Mouse (Mus musculus) heart, embryonic 14.5 days (tissue): ENCODE data around the gene Bpifb1. TPM values are rescaled to one million over a fixed set of nuclear protein-coding genes. Genes with fewer than 3 reads are reported as not detected.

Experiments
- ATAC-seq: fragments of 200-750 bp; cut with Nextera tagmentation; 2 replicates; pipeline ENCODE4 v1.8.0; 2017; ENCODE audit warnings: low read depth, moderate TSS enrichment; ENCODE audit not compliant: insufficient number of reproducible peaks, insufficient read depth, low FRiP score
- H3K27ac ChIP-seq, 2 experiments: fragments of 200-500 bp in 1 of 2; fragments of 300-500 bp in 1 of 2; sonication (generic) in 1 of 2; replicated peaks in 1 of 2; 2 replicates each; pipeline ENCODE4 v1.5.1; 2012 to 2014; ENCODE audit warnings: low read depth in 2 of 2, low read length in 2 of 2, control low read depth in 1 of 2, mild to moderate bottlenecking in 1 of 2, mixed read lengths in 1 of 2; ENCODE audit not compliant: control insufficient read depth in 1 of 2, insufficient read depth in 1 of 2
- H3K27me3 ChIP-seq: fragments of 300-500 bp; sonication (generic); 2 replicates; pipeline ENCODE4 v1.6.1; 2014; ENCODE audit warnings: mild to moderate bottlenecking, low read length, control low read depth; ENCODE audit not compliant: control insufficient read depth, insufficient read depth
- H3K36me3 ChIP-seq: fragments of 300-500 bp; sonication (generic); 2 replicates; pipeline ENCODE4 v1.6.1; 2014; ENCODE audit warnings: mild to moderate bottlenecking, control low read depth, low read length, mixed read lengths; ENCODE audit not compliant: control insufficient read depth, insufficient read depth
- H3K4me1 ChIP-seq, 2 experiments: fragments of 200-500 bp in 1 of 2; fragments of 300-500 bp in 1 of 2; sonication (generic) in 1 of 2; 2 replicates each; pipeline ENCODE4 v1.6.1; 2012 to 2014; ENCODE audit warnings: low read length in 2 of 2, control low read depth in 1 of 2, mixed read lengths in 1 of 2; ENCODE audit not compliant: control insufficient read depth in 2 of 2, insufficient read depth in 2 of 2
- H3K4me2 ChIP-seq: fragments of 300-500 bp; sonication (generic); 2 replicates; pipeline ENCODE4 v1.6.1; 2014; ENCODE audit warnings: mild to moderate bottlenecking, low read length
- H3K4me3 ChIP-seq, 2 experiments: fragments of 200-500 bp in 1 of 2; fragments of 300-500 bp in 1 of 2; sonication (generic) in 1 of 2; 2 replicates each; pipeline ENCODE4 v1.5.1; 2012 to 2014; ENCODE audit warnings: low read length in 2 of 2, mild to moderate bottlenecking in 2 of 2, control low read depth in 1 of 2, low read depth in 1 of 2, moderate library complexity in 1 of 2; ENCODE audit not compliant: control insufficient read depth in 1 of 2, insufficient read depth in 1 of 2
- H3K9ac ChIP-seq: fragments of 300-500 bp; sonication (generic); 2 replicates; pipeline ENCODE4 v1.6.1; 2014; ENCODE audit warnings: mild to moderate bottlenecking, low read length
- H3K9me3 ChIP-seq: fragments of 300-500 bp; sonication (generic); 2 replicates; pipeline ENCODE4 v1.6.1; 2016; ENCODE audit warnings: low read length, control low read depth; ENCODE audit not compliant: control insufficient read depth
- WGBS: fragments of 180-500 bp; shearing (Covaris S2); extraction: QIAGEN DNeasy Blood & Tissue Kit; methylation state at CpG from one replicate; pipeline ENCODE4 v1.1.7; 2014; 5-methylcytosine and 5-hydroxymethylcytosine counted together
- polyA plus RNA-seq: library from polyadenylated mRNA; unstranded; fragments of >200 nt; fragmentation: Nextera tagmentation; extraction: Ambion mirVana; gene quantifications from 2 replicates; pipeline ENCODE4 v1.2.1, GENCODE M21; 2014

The Bpifb1 gene
- polyA plus RNA-seq, 1 experiment from 2014 or later: 0.32 TPM

- no peak overlapping the region for H3K9ac ChIP-seq
- H3K4me1 ChIP-seq: peaks cover 18 to 23% of the 10 kb centered on the region in 2 experiments
- H3K9me3 ChIP-seq: no peaks in the 10 kb centered on the region
- no peaks in the 10 kb centered on the region for H3K36me3 ChIP-seq
- H3K4me3 ChIP-seq: no peak overlapping the region
- no peak for ATAC-seq
- WGBS: 50% methylated on average over 2 of the region's 2 CpGs
- H3K27ac ChIP-seq: peak overlapping the region; percentile 36 to 66; a peak in 3 of 4 replicates
- no peak overlapping the region for H3K4me2 ChIP-seq
- no peaks in the 10 kb centered on the region for H3K27me3 ChIP-seq
Measured at GRCm38 (mm10) chr2:154192141-154192540, 1.5 kb downstream of the Bpifb1 start.

GRCm38 (mm10) chr2:154193071-154193470, 2.5 kb downstream of the Bpifb1 start:
- Histone ChIP-seq H3K27me3 (no peaks in the 10 kb centered on the region), H3K9ac (no peak overlapping the region), H3K4me3 (no peak overlapping the region), H3K4me2 (no peak overlapping the region), H3K27ac (no peak overlapping the region), H3K36me3 (no peaks in the 10 kb centered on the region), H3K9me3 (no peaks in the 10 kb centered on the region), H3K4me1 (peaks cover 18 to 20% of the 10 kb centered on the region in 2 experiments)
- no peak for ATAC-seq
- 77% methylated on average over 4 of the region's 4 CpGs for WGBS

DNA sequence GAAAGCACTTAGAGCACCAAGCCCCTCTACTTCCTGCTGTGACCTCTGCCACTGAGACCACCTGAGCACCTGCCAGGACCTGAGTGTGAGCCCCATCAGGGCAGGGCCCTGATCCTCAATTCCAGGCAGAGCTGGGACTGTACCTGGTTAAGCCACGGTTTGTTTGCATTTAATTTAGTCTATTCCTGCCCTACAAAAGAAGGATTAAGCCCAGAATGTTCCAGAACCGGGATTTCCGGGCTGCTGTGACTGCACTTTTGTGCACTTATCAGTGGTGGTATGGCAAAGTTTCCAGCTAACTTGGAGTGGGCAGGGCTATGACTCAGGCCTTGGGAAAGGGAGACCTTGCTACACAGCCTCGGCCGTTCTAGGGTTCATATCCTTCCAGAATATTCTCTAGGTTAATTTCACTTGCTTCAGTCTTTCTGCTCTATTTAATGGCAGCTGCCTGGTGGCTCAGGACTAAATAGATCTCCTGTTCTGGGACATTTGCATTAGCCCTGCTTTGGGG, 3.4 kb downstream of the Bpifb1 start:
- Histone ChIP-seq H3K4me1 (peaks cover 18 to 20% of the 10 kb centered on the region in 2 experiments), H3K9me3 (no peaks in the 10 kb centered on the region), H3K4me2 (no peak overlapping the region), H3K27me3 (no peaks in the 10 kb centered on the region), H3K27ac (no peak overlapping the region), H3K36me3 (no peaks in the 10 kb centered on the region), H3K4me3 (no peak overlapping the region), H3K9ac (no peak overlapping the region)
- no peak for ATAC-seq
- WGBS: 45% methylated on average over 5 of the region's 5 CpGs

- H3K27ac ChIP-seq: no peak overlapping the region
- no peak overlapping the region for H3K4me2 ChIP-seq
- H3K4me1 ChIP-seq: peaks cover 14 to 15% of the 10 kb centered on the region in 2 experiments
- no peaks in the 10 kb centered on the region for H3K27me3 ChIP-seq
- no peak for ATAC-seq
- no peaks in the 10 kb centered on the region for H3K36me3 ChIP-seq
- H3K9ac ChIP-seq: no peak overlapping the region
- H3K9me3 ChIP-seq: no peaks in the 10 kb centered on the region
- H3K4me3 ChIP-seq: no peak overlapping the region
- WGBS: 83% methylated on average over 9 of the region's 9 CpGs
Measured at GRCm38 (mm10) chr2:154197036-154197435, 6.4 kb downstream of the Bpifb1 start.

DNA sequence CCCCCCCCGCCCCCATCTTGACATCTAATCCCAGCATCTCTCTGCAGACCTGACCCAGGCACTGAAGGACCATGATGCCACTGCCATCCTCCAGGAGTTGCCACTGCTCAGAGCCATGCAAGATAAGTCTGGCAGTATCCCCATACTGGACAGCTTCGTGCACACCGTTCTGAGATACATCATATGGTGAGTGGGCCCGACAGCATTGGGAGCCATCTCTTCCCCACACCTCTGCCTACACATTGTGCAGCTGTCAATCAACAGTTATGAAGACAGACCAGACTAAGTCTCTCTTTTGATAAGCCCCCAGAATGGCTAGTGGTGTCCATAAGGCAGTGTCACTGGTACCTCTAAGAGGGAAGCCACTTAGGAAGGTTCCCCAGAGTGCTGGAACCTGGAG, 14.0 kb downstream of the Bpifb1 start:
- Histone ChIP-seq H3K36me3 (no peaks in the 10 kb centered on the region), H3K4me1 (peaks cover 6 to 17% of the 10 kb centered on the region in 2 experiments; a peak in 3 of 4 replicates), H3K27me3 (no peaks in the 10 kb centered on the region), H3K27ac (no peak overlapping the region), H3K4me2 (no peak overlapping the region), H3K4me3 (no peak overlapping the region), H3K9ac (no peak overlapping the region), H3K9me3 (no peaks in the 10 kb centered on the region)
- WGBS: 86% methylated on average over 4 of the region's 4 CpGs
- ATAC-seq: no peak

DNA sequence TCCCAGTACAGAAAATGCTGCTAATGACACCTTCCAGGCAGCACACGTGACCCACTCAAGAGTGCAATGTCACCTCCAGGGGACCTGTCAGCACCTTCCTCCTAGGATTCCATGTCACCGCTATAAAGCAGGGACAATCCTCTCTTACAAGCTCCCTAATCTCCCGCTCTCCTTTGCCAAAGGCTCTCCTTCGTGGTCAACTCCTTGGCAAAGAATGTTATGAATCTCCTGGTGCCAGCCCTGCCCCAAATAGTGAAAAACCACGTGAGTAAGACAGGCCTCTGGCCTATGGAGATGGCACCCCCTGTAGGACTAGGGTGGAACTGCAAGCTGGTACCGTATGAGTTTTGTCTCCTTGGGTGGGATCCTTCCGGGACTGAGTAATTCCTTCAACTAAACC, 16.3 kb downstream of the Bpifb1 start:
- Histone ChIP-seq H3K27me3 (no peaks in the 10 kb centered on the region), H3K4me3 (no peak overlapping the region), H3K36me3 (no peaks in the 10 kb centered on the region), H3K9ac (no peak overlapping the region), H3K9me3 (no peaks in the 10 kb centered on the region), H3K4me2 (no peak overlapping the region), H3K27ac (peak overlapping the region; percentile 50 to 55; a peak in 2 of 4 replicates), H3K4me1 (peaks cover 6 to 17% of the 10 kb centered on the region in 2 experiments; a peak in 3 of 4 replicates)
- peak; percentile 62 for ATAC-seq
- 24% methylated on average over 7 of the region's 7 CpGs for WGBS

DNA sequence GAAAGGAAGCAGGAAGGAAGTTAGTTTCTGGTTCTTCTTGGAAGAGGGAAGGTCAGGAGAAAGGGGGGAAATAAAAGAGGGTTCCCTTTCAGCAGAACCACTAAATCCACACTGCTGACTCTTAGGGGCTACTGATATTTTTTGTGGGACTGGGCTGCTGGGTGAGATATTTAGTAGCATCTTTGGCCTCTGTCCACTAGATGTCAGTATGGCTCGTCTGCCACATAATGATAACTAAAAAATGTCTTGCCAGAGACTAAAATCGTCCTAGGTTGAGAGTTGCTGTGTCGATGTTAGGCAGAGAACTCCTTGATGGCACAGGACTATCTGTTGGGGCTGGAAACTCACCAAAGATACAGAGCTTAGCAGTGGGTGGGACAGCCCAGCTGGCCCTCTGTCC, 18.5 kb downstream of the Bpifb1 start:
- no peak for ATAC-seq
- Histone ChIP-seq H3K9me3 (no peaks in the 10 kb centered on the region), H3K9ac (no peak overlapping the region), H3K4me2 (no peak overlapping the region), H3K27me3 (no peaks in the 10 kb centered on the region; the same call in 1 of the 2 replicates), H3K4me3 (no peak overlapping the region), H3K36me3 (no peaks in the 10 kb centered on the region), H3K27ac (no peak overlapping the region), H3K4me1 (peaks cover 6 to 17% of the 10 kb centered on the region in 2 experiments; a peak in 3 of 4 replicates)
- 11% methylated on average over 3 of the region's 3 CpGs for WGBS

- Histone ChIP-seq H3K9ac (no peak overlapping the region), H3K4me1 (peaks cover 6 to 17% of the 10 kb centered on the region in 2 experiments; a peak in 3 of 4 replicates), H3K27me3 (no peaks in the 10 kb centered on the region; the same call in 1 of the 2 replicates), H3K4me2 (no peak overlapping the region), H3K9me3 (no peaks in the 10 kb centered on the region), H3K4me3 (no peak overlapping the region), H3K36me3 (no peaks in the 10 kb centered on the region), H3K27ac (no peak overlapping the region)
- 50% methylated on average over 1 of the region's 1 CpGs for WGBS
- no peak for ATAC-seq
Measured at GRCm38 (mm10) chr2:154211121-154211520, 20.5 kb downstream of the Bpifb1 start.
